Mouse (Mus musculus) cerebral cortex, adult 2 months (tissue): Measurements from ENCODE around the gene Tob1.

Experiments used
- WGBS: fragments of 180-500 bp; shearing (Covaris S2); methylation state at CpG from one replicate; pipeline ENCODE4 v1.1.7; 2018; 5-methylcytosine and 5-hydroxymethylcytosine counted together

Gene Tob1

GRCm38 (mm10) chr11:94229207-94229960 is 18.1 kb downstream of the Tob1 start:
- 84% methylated on average over 5 of the region's 5 CpGs for WGBS

GRCm38 (mm10) chr11:94230244-94230643 is 19.0 kb downstream of the Tob1 start:
- WGBS = 95% methylated on average over 8 of the region's 8 CpGs

- 61% methylated on average over 19 of the region's 19 CpGs for WGBS
These were observed 20.7 kb downstream of the Tob1 start for GRCm38 (mm10) chr11:94231821-94232552.

GRCm38 (mm10) chr11:94233405-94233804 is 22.2 kb downstream of the Tob1 start:
- WGBS = 59% methylated on average over 6 of the region's 6 CpGs

- WGBS = 94% methylated on average over 12 of the region's 12 CpGs
These were observed 23.1 kb downstream of the Tob1 start for GRCm38 (mm10) chr11:94234380-94234779.

GRCm38 (mm10) chr11:94234857-94235256 is 23.6 kb downstream of the Tob1 start:
- WGBS = 91% methylated on average over 8 of the region's 8 CpGs

GRCm38 (mm10) chr11:94236074-94236473 is 24.8 kb downstream of the Tob1 start:
- WGBS = 28% methylated on average over 3 of the region's 3 CpGs

GRCm38 (mm10) chr11:94238786-94239185 is 27.5 kb downstream of the Tob1 start:
- WGBS = 97% methylated on average over 8 of the region's 8 CpGs

GRCm38 (mm10) chr11:94239706-94240105 is 28.5 kb downstream of the Tob1 start:
- WGBS = 51% methylated on average over 9 of the region's 9 CpGs

- 48% methylated on average over 29 of the region's 29 CpGs for WGBS
These were observed 31.6 kb downstream of the Tob1 start for GRCm38 (mm10) chr11:94242760-94243421.

- 62% methylated on average over 15 of the region's 15 CpGs for WGBS
These were observed 32.3 kb downstream of the Tob1 start for GRCm38 (mm10) chr11:94243422-94244180.

- 81% methylated on average over 9 of the region's 9 CpGs for WGBS
These were observed 33.1 kb downstream of the Tob1 start for GRCm38 (mm10) chr11:94244385-94244784.

GRCm38 (mm10) chr11:94245955-94246788 is 34.9 kb downstream of the Tob1 start, which contains the start of gene Wfikkn2:
Wfikkn2 (minus strand) TSS chr11:94246005.
- 64% methylated on average over 17 of the region's 17 CpGs for WGBS

- 72% methylated on average over 8 of the region's 8 CpGs for WGBS
These were observed 35.5 kb downstream of the Tob1 start for GRCm38 (mm10) chr11:94246789-94247061.

- 80% methylated on average over 9 of the region's 9 CpGs for WGBS
These were observed 41.9 kb downstream of the Tob1 start for GRCm38 (mm10) chr11:94253156-94253555.

GRCm38 (mm10) chr11:94253691-94254090 is 42.4 kb downstream of the Tob1 start:
- WGBS = 93% methylated on average over 10 of the region's 10 CpGs

- WGBS = 42% methylated on average over 5 of the region's 5 CpGs
These were observed 44.5 kb downstream of the Tob1 start for GRCm38 (mm10) chr11:94255733-94256132.

- WGBS = 55% methylated on average over 14 of the region's 14 CpGs
These were observed 46.7 kb downstream of the Tob1 start for GRCm38 (mm10) chr11:94257987-94258386.

GRCm38 (mm10) chr11:94259814-94260213 is 48.6 kb downstream of the Tob1 start:
- WGBS = 79% methylated on average over 4 of the region's 4 CpGs

- WGBS = 92% methylated on average over 6 of the region's 6 CpGs
These were observed 50.5 kb downstream of the Tob1 start for GRCm38 (mm10) chr11:94261585-94262370.
